Mouse (Mus musculus): ENCODE data around the gene Cyp2f2.

GRCm38 (mm10) chr7:27092038-27092703 is 27.5 kb upstream of the Cyp2f2 start:
- TF ChIP-seq CTCF (IDR thresholded peaks at IDR 0.05; ENCODE audit: borderline replicate concordance, extremely low read depth, insufficient read depth, insufficient read length) = no peak
- no peak for TF ChIP-seq POLR2A (IDR thresholded peaks at IDR 0.05; ENCODE audit: borderline replicate concordance, extremely low read depth, insufficient read depth, insufficient read length, poor library complexity, severe bottlenecking)
